Mouse (Mus musculus): ENCODE data around the gene Pls3. TPM values are rescaled to one million over a fixed set of nuclear protein-coding genes. Genes with fewer than 3 reads are reported as not detected.
"Not testable (repeated sequence)": the region's sequence is repeated elsewhere in the genome, so short reads cannot be mapped to it uniquely, and the experiment has no call there.

The Pls3 gene
- total RNA-seq, 2 experiments from 2014 or later: 17.8 to 20.7 TPM

- no peak for DNase-seq
These were observed 97.5 kb downstream of the Pls3 start for GRCm38 (mm10) chrX:75777461-75777860.

- DNase-seq: no peak
These were observed 110.1 kb downstream of the Pls3 start for GRCm38 (mm10) chrX:75764794-75765328.

GRCm38 (mm10) chrX:75764135-75764793, 110.7 kb downstream of the Pls3 start:
- DNase-seq: peak; percentile 28

GRCm38 (mm10) chrX:75759461-75759860, 115.5 kb downstream of the Pls3 start:
- not testable (repeated sequence) for DNase-seq

GRCm38 (mm10) chrX:75759036-75759435, 115.9 kb downstream of the Pls3 start:
- peak; percentile 70 for DNase-seq

GRCm38 (mm10) chrX:75757966-75758365, 117.0 kb downstream of the Pls3 start:
- DNase-seq: peak; percentile 71

GRCm38 (mm10) chrX:75754531-75754930, 120.5 kb downstream of the Pls3 start:
- peak; percentile 13 for DNase-seq

GRCm38 (mm10) chrX:75750126-75750725, 124.8 kb downstream of the Pls3 start:
- DNase-seq: peak; percentile 57

GRCm38 (mm10) chrX:75749312-75749711, 125.7 kb downstream of the Pls3 start:
- DNase-seq: peak; percentile 69

- peak; percentile 82 for DNase-seq
These were observed 130.5 kb downstream of the Pls3 start for GRCm38 (mm10) chrX:75744466-75744865.

GRCm38 (mm10) chrX:75739464-75739863, 135.5 kb downstream of the Pls3 start:
- DNase-seq: not testable (repeated sequence)
